Mouse (Mus musculus): ENCODE data around the gene Mxi1. TPM values are rescaled to one million over a fixed set of nuclear protein-coding genes. Genes with fewer than 3 reads are reported as not detected.

Gene Mxi1
- total RNA-seq, 1 experiment, result 20.1 TPM

DNA sequence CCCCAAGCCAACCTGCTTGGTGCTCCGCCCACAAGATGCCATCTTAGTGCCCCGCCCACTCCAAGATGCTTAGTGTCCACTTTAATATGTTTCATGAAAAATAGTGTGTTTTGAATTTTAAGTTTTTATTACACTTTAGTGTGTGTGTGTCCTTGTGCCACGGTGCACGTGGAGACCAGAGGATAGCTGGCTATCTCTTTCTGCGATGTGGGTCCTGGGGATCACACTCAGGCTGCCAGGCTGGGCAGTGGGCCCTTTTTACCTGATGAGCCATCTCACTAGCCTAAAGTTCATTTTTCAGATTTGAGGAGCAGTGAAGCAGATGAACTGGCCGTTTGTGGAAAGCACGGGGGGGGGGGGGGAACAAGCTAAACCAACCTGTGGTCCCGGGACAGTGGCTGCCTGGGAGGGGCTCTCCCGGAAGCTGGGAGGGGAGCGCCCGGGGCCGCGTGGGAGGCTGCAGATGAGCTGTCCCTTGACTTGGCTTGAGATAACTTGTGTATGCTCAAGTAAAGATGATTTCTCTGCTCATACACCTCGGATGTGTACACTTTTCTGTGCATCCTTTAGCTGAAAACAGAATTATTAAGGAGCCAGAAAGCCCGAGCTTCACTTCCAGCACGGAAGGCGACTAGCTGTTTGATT, 99.5 kb downstream of the Mxi1 start:
- H3K9me3 ChIP-seq (ENCODE audit: control insufficient read depth, insufficient read depth, low read depth, low read length), result no peaks in the 10 kb centered on the region
- no peak overlapping the region for H3K4me3 ChIP-seq (ENCODE audit: insufficient read depth in 1 of 2, low read depth in 1 of 2, low read length in 2 of 2, poor library complexity in 1 of 2, severe bottlenecking in 1 of 2)
- no peak for DNase-seq (ENCODE audit: low read depth, low spot score)
- peaks cover 10 to 39% of the 10 kb centered on the region in 2 experiments for H3K4me1 ChIP-seq (ENCODE audit: control insufficient read depth in 2 of 2, insufficient read depth in 2 of 2, low read length in 2 of 2, poor library complexity in 1 of 2)
- H3K36me3 ChIP-seq (ENCODE audit: control insufficient read depth, insufficient read depth, low read length, poor library complexity, severe bottlenecking), result no peaks in the 10 kb centered on the region
- H3K9ac ChIP-seq (ENCODE audit: insufficient read depth, low read depth, low read length, poor library complexity, severe bottlenecking), result peak overlapping the region; percentile 30; the same call in 1 of the 2 replicates
- no peak for TF ChIP-seq CHD2 (IDR thresholded peaks at IDR 0.05; ENCODE audit: low read depth, low read length)
- no peak for TF ChIP-seq MAFK (IDR thresholded peaks at IDR 0.05; ENCODE audit: insufficient read depth, low read depth, low read length)
- no peak for TF ChIP-seq HCFC1 (IDR thresholded peaks at IDR 0.05; ENCODE audit: borderline replicate concordance, insufficient read depth, low read length)
- TF ChIP-seq ZC3H11A (IDR thresholded peaks at IDR 0.05; ENCODE audit: borderline replicate concordance, low read depth, low read length), result no peak
- no peak for TF ChIP-seq ZNF384 (IDR thresholded peaks at IDR 0.05; ENCODE audit: low read depth, low read length)
- H3K27ac ChIP-seq (ENCODE audit: insufficient read depth, low read depth, low read length, poor library complexity, severe bottlenecking), result peak overlapping the region; percentile 38; the same call in 1 of the 2 replicates
- in situ Hi-C loops (cut with MboI; ENCODE audit: low sequenced_read_pairs in 2 of 2, unreplicated experiment in 2 of 2), result loop anchor here in 1 of 2 experiments (10.0 kb wide), 1 partner anchor 165 kb away; no protein-coding TSS in a partner anchor

DNA sequence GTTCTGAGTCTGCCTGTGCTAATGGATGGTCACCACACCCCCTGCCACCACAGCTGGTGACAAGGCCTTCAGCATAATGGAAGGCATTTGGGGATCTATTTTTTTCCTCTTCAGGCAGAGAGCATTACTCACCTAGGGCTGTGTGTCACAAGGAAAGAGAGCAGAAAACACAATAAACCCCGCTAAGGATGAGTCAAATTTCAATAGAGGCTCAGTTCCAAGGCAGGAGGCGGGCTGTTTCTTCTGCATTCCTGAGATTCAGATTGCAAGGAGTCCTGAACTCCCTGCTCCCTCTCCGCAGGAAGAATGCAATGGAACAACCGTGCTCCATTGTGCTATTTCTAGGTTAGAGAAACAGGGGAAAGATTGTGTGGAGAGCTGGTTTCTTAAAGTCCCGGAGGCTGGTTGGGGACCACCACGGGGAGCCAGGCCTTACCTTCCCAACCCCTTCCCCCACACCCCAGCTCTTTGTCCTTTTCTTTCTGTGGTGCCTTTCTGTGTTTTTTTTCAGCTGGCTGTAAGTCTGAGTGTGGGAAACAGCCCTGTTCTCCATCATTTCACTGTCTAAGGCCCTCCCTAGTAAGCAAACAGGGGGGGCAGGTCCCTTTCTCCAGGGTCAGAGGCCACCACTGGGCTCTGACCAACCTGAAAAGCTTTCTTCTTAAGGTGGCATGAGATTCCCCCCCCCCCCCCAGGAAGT, 102.0 kb downstream of the Mxi1 start:
- H3K36me3 ChIP-seq (ENCODE audit: control insufficient read depth, insufficient read depth, low read length, poor library complexity, severe bottlenecking), result no peaks in the 10 kb centered on the region
- H3K9me3 ChIP-seq (ENCODE audit: control insufficient read depth, insufficient read depth, low read depth, low read length), result no peaks in the 10 kb centered on the region
- H3K9ac ChIP-seq (ENCODE audit: insufficient read depth, low read depth, low read length, poor library complexity, severe bottlenecking), result no peak overlapping the region; the same call in 1 of the 2 replicates
- H3K4me3 ChIP-seq (ENCODE audit: insufficient read depth in 1 of 2, low read depth in 1 of 2, low read length in 2 of 2, poor library complexity in 1 of 2, severe bottlenecking in 1 of 2), result no peak overlapping the region
- in situ Hi-C loops (cut with MboI; ENCODE audit: low sequenced_read_pairs in 2 of 2, unreplicated experiment in 2 of 2), result no loop called here
- peak overlapping the region; percentile 72 for H3K27ac ChIP-seq (ENCODE audit: insufficient read depth, low read depth, low read length, poor library complexity, severe bottlenecking)
- no peak for DNase-seq (ENCODE audit: low read depth, low spot score)
- H3K4me1 ChIP-seq (ENCODE audit: control insufficient read depth in 2 of 2, insufficient read depth in 2 of 2, low read length in 2 of 2, poor library complexity in 1 of 2), result peaks cover 12 to 36% of the 10 kb centered on the region in 2 experiments
- TF ChIP-seq ZNF384 (IDR thresholded peaks at IDR 0.05; ENCODE audit: low read depth, low read length) (0 out of 2 replicates have a peak, but pooled peaks have one; percentile 28), CHD2 (IDR thresholded peaks at IDR 0.05; ENCODE audit: low read depth, low read length) (no peak)

GRCm38 (mm10) chr19:53413617-53414380, 103.5 kb downstream of the Mxi1 start:
- no peak for TF ChIP-seq ZC3H11A (IDR thresholded peaks at IDR 0.05; ENCODE audit: borderline replicate concordance, low read depth, low read length)
- TF ChIP-seq HCFC1 (IDR thresholded peaks at IDR 0.05; ENCODE audit: borderline replicate concordance, insufficient read depth, low read length), result no peak
- no peak for TF ChIP-seq MAFK (IDR thresholded peaks at IDR 0.05; ENCODE audit: insufficient read depth, low read depth, low read length)
- no peak for TF ChIP-seq ZNF384 (IDR thresholded peaks at IDR 0.05; ENCODE audit: low read depth, low read length)
- no peak for TF ChIP-seq CHD2 (IDR thresholded peaks at IDR 0.05; ENCODE audit: low read depth, low read length)
- H3K36me3 ChIP-seq (ENCODE audit: control insufficient read depth, insufficient read depth, low read length, poor library complexity, severe bottlenecking), result no peaks in the 10 kb centered on the region
- no peak for DNase-seq (ENCODE audit: low read depth, low spot score)
- no peak overlapping the region for H3K4me3 ChIP-seq (ENCODE audit: insufficient read depth in 1 of 2, low read depth in 1 of 2, low read length in 2 of 2, poor library complexity in 1 of 2, severe bottlenecking in 1 of 2)
- H3K9ac ChIP-seq (ENCODE audit: insufficient read depth, low read depth, low read length, poor library complexity, severe bottlenecking), result no peak overlapping the region
- in situ Hi-C loops (cut with MboI; ENCODE audit: low sequenced_read_pairs in 2 of 2, unreplicated experiment in 2 of 2), result no loop called here
- H3K27ac ChIP-seq (ENCODE audit: insufficient read depth, low read depth, low read length, poor library complexity, severe bottlenecking), result no peak overlapping the region; the same call in 1 of the 2 replicates
- H3K9me3 ChIP-seq (ENCODE audit: control insufficient read depth, insufficient read depth, low read depth, low read length), result no peaks in the 10 kb centered on the region
- H3K4me1 ChIP-seq (ENCODE audit: control insufficient read depth in 2 of 2, insufficient read depth in 2 of 2, low read length in 2 of 2, poor library complexity in 1 of 2), result peaks cover 12 to 36% of the 10 kb centered on the region in 2 experiments

- H3K4me1 ChIP-seq (ENCODE audit: control insufficient read depth in 2 of 2, insufficient read depth in 2 of 2, low read length in 2 of 2, poor library complexity in 1 of 2), result peaks cover 12 to 35% of the 10 kb centered on the region in 2 experiments
- no peak for DNase-seq (ENCODE audit: low read depth, low spot score)
- H3K9ac ChIP-seq (ENCODE audit: insufficient read depth, low read depth, low read length, poor library complexity, severe bottlenecking), result no peak overlapping the region; the same call in 1 of the 2 replicates
- in situ Hi-C loops (cut with MboI; ENCODE audit: low sequenced_read_pairs in 2 of 2, unreplicated experiment in 2 of 2), result no loop called here
- H3K27ac ChIP-seq (ENCODE audit: insufficient read depth, low read depth, low read length, poor library complexity, severe bottlenecking), result no peak overlapping the region
- no peak for TF ChIP-seq ZNF384 (IDR thresholded peaks at IDR 0.05; ENCODE audit: low read depth, low read length)
- no peak for TF ChIP-seq HCFC1 (IDR thresholded peaks at IDR 0.05; ENCODE audit: borderline replicate concordance, insufficient read depth, low read length)
- TF ChIP-seq CHD2 (IDR thresholded peaks at IDR 0.05; ENCODE audit: low read depth, low read length), result no peak
- no peak for TF ChIP-seq MAFK (IDR thresholded peaks at IDR 0.05; ENCODE audit: insufficient read depth, low read depth, low read length)
- no peak for TF ChIP-seq ZC3H11A (IDR thresholded peaks at IDR 0.05; ENCODE audit: borderline replicate concordance, low read depth, low read length)
- no peaks in the 10 kb centered on the region for H3K9me3 ChIP-seq (ENCODE audit: control insufficient read depth, insufficient read depth, low read depth, low read length)
- no peaks in the 10 kb centered on the region for H3K36me3 ChIP-seq (ENCODE audit: control insufficient read depth, insufficient read depth, low read length, poor library complexity, severe bottlenecking)
- H3K4me3 ChIP-seq (ENCODE audit: insufficient read depth in 1 of 2, low read depth in 1 of 2, low read length in 2 of 2, poor library complexity in 1 of 2, severe bottlenecking in 1 of 2), result no peak overlapping the region
Measured at GRCm38 (mm10) chr19:53414650-53415049, 104.3 kb downstream of the Mxi1 start.

Data from ES-E14 (cell line).